Mouse (Mus musculus): ENCODE data around the gene Scube2.

Scube2 gene

GRCm38 (mm10) chr7:109849750-109850434 is 15.6 kb downstream of the Scube2 start:
- DNase-seq, result peak; percentile 63

DNA sequence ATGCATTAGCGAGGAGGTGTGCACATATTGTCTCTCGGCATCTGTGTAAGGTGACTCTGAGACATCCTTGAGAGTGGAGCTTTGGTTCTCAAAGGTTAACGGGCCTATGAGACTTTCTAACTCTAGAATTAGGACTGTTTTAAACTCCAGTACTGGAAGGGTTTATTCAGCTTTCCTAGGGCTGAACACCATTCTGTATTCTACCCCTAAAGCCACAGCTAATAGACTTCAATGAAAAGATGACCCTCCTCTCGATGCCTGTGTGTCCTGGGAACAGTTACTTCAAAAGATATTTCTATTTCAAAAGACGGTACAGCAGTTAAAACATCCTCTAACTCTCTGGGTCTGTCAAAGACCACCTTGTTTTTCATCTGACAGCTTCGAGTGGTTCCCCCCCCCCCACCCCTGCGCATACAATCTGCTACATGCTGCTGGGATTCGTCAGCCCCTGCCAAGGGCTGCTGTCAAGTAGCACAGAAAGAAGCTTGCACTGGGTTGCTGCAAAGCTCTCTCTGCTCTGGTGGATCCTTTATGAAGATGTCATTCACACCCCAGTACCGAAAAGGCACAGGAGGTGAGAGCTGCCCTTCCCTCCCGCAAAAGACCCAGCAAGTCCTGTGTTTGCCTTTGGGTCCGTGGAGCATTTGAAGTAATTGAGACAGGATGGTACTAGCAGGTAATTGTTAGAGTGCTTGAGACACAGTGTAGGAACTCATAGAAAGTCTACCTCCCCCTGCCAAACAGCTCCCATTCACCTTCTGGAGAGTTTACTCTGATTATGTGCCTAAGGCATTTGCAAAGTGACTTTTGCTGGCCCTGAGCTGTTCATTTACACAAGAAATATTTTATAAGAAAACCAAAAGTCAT is 16.4 kb downstream of the Scube2 start:
- DNase-seq, result no peak

GRCm38 (mm10) chr7:109844100-109844499 is 21.4 kb downstream of the Scube2 start:
- DNase-seq, result no peak

DNA sequence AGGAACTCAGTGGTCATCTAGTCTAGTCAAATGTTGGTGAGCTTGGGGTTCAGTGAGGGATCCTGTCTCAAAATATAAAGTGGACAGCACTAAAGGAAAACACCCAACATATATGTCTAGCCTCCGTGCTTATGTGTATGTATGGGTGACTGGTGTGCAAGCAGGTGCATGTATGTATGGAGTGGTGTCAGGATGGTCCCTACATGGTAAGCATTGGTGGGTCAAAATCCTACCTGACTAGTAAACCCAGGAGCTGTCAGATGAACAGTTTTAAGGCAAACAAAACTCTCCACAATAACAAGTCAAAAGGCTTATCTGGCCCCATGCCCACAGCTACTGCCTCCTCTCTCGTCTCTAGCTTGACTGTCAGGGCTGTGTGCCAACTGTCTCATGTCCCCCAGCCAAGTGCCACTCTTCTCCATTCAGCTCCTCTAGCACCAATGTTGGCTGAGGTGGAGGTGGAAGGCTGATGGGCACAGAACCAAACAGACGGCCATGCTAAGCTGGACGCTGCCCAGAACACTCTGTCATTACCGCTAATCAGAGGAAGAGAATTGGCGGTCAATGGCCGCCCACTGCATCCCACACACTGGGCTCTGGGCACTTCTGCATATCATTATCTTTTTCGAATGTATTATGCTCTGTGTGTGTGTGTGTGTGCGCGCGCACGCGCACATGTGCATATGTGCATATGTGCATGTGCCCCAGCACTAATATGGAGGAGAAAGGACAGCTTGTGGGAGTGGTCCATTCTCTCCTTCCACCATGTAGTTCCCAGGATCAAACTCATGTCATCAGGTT is 23.7 kb downstream of the Scube2 start:
- DNase-seq, result no peak

GRCm38 (mm10) chr7:109841031-109841430 is 24.4 kb downstream of the Scube2 start:
- DNase-seq, result no peak

DNA sequence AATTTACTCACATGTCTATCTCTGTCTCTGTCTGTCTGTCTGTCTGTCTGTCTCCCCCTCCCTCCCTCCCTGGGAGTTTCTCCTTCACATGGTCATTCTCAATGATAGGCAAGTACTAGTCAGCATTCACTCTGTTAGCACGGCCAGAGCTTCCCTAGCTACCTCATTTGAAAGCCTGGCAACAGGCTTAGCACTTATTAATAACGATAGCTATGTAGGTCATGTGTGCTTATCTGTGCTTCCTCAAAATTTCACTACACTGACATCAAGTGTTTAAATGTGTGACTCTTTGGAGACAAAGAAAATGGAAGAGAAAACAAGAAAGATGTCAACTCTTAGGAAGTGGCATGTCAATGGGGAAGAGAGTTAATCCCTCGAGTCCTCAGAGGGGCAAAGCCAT is 26.9 kb downstream of the Scube2 start:
- no peak for DNase-seq

DNA sequence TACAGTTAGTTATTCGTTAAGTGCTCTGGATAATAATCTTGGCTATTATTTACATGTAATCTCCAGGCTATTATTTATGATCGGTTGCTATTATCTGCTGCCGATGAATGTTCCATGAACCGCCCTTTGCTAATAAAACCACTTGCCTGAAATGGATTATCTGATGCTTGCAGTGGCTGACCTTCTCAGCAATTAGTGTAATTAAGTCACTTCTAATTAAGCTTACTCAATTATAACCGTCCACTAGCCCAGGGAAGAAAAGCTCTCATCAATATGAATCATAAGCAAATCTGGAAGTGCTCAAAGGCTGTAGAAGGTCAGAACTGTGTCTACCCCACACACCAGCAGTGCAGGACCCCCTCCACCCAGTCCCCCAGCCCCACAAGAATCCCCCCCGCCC is 27.8 kb downstream of the Scube2 start:
- peak; percentile 80 for DNase-seq

- no peak for DNase-seq
Observed at GRCm38 (mm10) chr7:109834894-109835293, 30.6 kb downstream of the Scube2 start.

GRCm38 (mm10) chr7:109831376-109831775 is 34.1 kb downstream of the Scube2 start:
- no peak for DNase-seq

DNA sequence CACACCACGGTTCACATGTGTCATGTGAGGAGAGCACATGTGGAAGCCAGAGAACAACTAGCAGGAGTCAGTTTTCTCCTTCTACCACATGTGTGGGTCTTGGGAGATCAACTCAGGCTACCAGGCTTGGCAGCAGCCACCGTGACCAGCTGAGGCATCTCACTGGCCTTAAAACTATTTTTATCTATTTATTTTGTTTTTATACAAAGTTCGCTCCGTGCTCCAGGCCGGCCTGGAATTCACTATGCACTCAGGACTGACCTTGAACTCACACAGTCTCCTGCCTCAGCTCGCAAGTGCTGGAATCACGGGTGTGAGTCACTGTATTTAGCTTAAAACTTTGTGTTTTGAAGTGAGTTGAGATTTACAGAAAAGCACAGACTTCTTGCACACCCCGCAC is 38.6 kb downstream of the Scube2 start:
- no peak for DNase-seq

DNA sequence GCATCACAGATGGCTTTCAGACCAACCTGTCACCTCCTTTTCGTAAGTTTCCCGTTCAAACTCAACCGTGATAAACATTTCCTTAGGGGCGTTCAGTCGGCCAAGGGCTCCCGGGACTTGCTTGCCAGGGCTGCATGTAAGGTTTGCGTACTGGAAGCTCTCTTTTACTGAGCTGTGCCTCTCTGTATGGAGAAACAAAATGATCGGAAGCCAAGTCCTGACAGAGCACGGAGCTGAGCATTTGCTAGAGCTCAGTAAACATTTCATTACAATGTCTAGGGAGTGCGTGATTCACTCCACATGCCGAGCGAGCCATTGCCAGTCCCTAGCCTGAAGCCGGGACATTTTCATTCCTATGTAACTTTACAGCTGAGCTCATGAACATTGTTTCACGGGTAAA is 40.2 kb downstream of the Scube2 start:
- no peak for DNase-seq

DNA sequence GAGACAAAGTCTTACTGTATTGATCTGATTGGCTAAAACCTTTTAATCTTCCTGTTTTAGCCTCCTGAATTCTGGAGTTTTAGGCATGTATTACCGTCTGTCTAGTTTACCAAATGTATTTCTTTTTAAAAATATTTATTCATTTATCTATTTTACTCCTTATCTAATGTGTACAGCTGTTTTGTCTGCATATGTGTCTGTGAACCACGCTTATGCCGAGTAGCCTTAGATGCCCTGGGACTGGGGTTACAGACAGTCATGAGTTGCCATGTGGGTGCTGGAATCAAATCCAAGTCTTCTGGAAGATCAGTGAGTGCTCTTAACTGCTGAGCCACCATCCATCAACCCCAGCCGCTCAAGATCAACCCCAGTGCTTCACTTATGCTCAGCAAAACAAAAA is 46.9 kb downstream of the Scube2 start:
- no peak for DNase-seq

DNA sequence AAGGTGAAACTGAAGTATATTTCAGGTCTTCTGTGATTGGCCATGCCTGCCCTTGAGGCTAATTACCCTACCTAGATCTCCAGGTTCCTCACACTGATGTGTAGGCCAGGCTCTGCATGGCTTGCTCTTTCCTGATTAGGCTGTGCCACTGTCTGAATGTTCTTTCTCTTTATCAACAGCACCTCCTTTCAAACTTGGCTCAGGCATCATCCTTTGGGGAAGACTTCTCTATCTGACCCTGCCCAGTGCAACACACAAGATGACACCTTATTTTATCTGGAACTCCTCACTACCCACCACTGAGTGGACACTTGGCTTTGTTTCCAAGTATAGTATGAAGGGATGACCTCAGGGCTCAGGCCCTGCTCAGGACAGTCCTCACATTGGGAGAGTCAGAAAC is 47.5 kb downstream of the Scube2 start:
- DNase-seq, result no peak

DNA sequence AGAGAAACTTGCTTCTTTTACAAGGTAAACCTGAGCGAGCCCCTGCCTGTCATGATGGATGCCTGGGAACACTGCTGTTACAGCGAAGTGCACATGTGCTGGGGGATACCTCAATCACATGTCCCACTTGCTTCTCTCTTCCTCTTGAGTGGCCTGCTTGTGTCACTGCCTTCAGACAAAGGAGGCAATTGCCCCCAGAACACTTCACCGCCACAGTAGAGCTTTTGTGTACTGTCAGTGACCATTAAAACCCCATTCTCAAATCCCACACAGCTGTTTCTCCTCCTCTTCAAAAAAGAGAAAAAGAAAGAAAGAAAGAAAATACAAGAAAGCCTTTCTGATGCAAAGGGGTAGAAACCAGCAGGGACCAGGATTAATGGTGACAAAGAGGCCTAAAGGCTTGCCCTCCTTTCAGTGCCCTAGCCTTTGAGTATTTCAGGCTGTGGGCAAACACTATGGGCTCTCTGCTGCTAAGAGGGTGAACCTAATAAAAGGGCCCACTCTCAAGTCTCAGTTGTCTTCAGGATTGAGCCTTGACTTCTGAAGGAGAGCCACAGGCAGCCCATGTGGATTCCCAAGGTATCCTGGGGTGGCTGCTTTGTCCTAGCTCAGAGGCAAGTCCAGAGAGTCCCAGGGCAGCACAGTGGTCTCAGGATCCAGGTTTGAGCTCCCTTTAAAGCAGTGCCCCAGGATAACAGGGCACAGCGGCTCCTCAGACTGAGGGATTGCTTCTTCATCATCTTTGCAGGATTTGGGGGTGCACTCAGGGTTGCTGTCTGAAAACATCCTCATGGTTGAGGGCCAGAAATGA is 51.9 kb downstream of the Scube2 start:
- DNase-seq, result peak; percentile 56

DNA sequence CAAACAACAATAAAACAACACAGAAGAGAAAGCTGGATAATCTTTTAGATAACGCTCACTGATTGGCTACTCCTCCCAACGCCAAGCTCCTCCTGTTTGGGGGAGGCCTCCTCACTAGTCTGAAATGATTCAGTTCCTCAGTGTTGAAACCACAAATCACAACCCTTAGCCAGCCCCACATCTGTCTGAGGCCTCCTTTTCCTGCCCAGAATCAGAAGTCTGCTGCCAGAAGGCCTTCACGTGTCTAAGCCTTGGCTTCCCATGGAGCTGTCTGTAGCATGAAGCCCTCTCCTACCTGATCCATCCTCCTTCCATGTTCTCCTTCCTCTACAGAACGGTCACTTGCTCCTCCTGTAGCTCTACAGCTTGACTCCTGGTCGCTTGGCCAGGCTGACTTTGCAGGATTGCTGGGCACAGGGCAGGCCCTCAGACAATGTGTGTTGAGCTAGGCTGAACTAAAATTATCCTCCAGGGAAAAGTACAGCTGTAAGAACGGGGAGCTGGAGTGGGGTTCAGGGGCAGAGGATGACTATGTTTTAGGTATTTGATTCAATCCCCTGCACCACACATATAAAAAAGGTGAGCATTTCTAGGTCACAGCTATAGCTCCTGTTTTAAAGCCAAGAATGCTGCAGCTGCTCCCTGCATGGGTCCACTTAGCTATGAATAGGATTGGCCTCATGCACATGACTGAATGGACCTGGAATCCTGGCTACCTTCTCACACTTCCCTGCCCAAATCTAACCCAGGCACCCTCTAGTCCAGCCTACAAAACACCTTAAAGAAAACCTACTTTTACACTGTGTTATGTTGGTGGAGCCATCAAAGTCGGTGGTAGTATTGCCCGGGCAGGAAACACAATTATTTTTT is 57.6 kb downstream of the Scube2 start:
- DNase-seq, result no peak

DNA sequence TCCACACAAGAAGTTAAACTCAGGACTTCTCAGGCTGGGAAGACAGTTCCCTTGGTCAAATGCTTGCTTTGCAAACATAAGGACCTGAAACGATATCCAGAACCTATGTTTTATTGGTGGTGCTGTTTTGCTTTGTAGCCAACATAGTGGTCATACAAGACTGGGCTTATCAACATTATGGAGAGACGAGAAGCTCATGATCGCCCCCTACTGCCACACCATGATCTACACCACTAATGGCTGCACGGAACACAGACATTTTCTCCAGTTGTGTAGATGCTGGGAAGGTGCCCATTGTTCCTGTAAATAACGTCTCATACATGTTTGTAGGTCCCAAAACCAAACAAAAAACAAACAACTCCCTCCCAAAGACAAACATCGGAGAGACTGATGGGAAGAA is 60.6 kb downstream of the Scube2 start:
- peak; percentile 29 for DNase-seq

GRCm38 (mm10) chr7:109804355-109804754 is 61.1 kb downstream of the Scube2 start:
- DNase-seq, result no peak

DNA sequence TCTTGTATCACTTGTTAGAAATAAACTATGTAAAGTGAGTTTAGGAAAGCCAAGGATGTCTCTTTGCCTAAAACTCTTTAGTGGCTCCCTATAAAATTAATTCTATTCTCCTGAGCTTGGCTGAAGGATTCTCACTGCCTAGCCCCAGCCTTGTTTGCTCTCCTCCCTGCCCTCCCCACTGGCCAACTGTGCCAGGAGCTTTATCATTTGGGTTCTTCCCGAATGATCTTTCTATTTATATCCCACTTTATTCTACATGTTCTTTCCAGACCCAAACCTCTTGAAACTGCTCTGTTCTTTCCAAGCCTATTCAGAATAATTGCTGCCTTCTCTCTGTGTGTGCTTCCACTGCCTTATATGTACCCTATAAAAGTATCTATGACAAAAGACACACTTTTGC is 62.0 kb downstream of the Scube2 start:
- no peak for DNase-seq

GRCm38 (mm10) chr7:109800626-109801025 is 64.9 kb downstream of the Scube2 start:
- DNase-seq, result no peak

- DNase-seq, result no peak
Observed at GRCm38 (mm10) chr7:109799168-109799567, 66.3 kb downstream of the Scube2 start.

DNA sequence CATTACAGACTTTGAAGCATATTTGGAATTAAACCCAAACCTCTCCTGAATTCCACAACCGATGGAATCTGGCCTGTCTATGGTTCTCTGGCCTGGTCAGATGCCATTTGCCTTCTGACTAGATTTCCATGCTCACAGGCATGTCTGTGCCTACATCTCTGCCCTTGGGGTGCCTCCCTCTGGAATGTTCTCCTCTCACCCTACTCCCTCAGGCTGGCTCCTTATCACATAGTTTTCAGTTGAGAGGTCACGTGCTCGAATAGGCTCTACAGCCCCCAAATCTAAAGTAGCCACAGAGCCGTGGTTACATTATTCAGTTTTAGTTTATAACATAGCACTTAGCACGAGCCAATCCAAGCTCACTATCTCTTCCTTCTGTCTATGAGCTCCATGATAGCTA is 69.9 kb downstream of the Scube2 start:
- no peak for DNase-seq

GRCm38 (mm10) chr7:109794556-109794955 is 70.9 kb downstream of the Scube2 start:
- no peak for DNase-seq
